Mouse (Mus musculus): ENCODE measurements at regions not wholly inside any gene's neighbourhood (a gene's known extent, or its start where the extent isn't known, plus 50 kb on each side); places are given as distances from the start of the nearest gene placed in this dataset.

DNA sequence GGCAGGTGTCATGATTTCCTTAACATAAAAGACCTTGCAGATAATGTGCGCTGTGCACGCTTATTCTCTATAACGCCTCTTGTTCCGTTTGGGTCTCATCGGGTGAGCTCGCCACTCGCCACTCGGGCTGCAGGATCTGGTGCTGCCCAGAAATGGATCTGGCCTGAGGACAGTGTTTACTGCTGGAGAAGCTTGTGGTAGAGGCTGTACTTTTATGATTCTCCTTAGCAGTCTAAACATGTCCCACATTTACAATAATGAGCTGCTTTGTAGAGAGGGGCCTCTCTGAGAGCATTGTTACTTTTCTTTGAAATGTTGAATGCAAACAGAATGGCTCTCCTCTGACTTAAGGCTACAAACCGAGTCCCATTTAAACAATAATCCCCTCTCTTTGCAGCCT, 299.1 kb upstream of the Atp5g3 start:
- TF ChIP-seq CTCF (IDR thresholded peaks at IDR 0.05; ENCODE audit: low read depth) (no peak), EP300 (IDR thresholded peaks at IDR 0.05; ENCODE audit: low read depth) (no peak)

All from heart, postnatal 0 days (tissue).